Mouse (Mus musculus) adrenal gland, postnatal 25 days (tissue): Measurements from ENCODE around the gene Smarca5. TPM values are rescaled to one million over a fixed set of nuclear protein-coding genes. Genes with fewer than 3 reads are reported as not detected.

ENCODE experiments used
- DNase-seq: peaks from one replicate; pipeline ENCODE4 v3.0.0; 2021; ENCODE audit warnings: mixed read lengths
- total RNA-seq: library from RNA; stranded (reverse); gene quantifications from 2 replicates; pipeline ENCODE4 v1.2.3, GENCODE M21; 2021

The Smarca5 gene
- total RNA-seq, 1 experiment from 2014 or later: 77.5 TPM

- no peak for DNase-seq
Measured at GRCm38 (mm10) chr8:80663476-80663875, 75.8 kb downstream of the Smarca5 start.

- no peak for DNase-seq
Measured at GRCm38 (mm10) chr8:80661055-80661454, 78.2 kb downstream of the Smarca5 start.

- DNase-seq: no peak
Measured at GRCm38 (mm10) chr8:80657639-80658038, 81.7 kb downstream of the Smarca5 start.

Other genes with a start within 250 kb of the Smarca5 start
- gene Gypa, start 245.7 kb downstream of the Smarca5 start, total RNA-seq: 0.27 TPM in 1 of 2 replicates, not detected in the other
- gene Frem3, start 128.4 kb downstream of the Smarca5 start, total RNA-seq: not detected in 2 replicates
- 15.4 and 24.9 TPM in 2 replicates for gene Gab1, start 141.0 kb upstream of the Smarca5 start, total RNA-seq